Mouse (Mus musculus) skeletal muscle tissue, adult 2 months (tissue): ENCODE data around the gene Foxn3.

ENCODE experiments used
- DNase-seq: peaks from one replicate; pipeline ENCODE4 v3.0.0-alpha.2; 2012; ENCODE audit warnings: low read depth, low spot score

The Foxn3 gene

GRCm38 (mm10) chr12:99563219-99564059 is at the start of gene Foxn3:
TSS of gene Foxn3 (minus strand) at chr12:99563582.
- DNase-seq: peak; percentile 50

DNA sequence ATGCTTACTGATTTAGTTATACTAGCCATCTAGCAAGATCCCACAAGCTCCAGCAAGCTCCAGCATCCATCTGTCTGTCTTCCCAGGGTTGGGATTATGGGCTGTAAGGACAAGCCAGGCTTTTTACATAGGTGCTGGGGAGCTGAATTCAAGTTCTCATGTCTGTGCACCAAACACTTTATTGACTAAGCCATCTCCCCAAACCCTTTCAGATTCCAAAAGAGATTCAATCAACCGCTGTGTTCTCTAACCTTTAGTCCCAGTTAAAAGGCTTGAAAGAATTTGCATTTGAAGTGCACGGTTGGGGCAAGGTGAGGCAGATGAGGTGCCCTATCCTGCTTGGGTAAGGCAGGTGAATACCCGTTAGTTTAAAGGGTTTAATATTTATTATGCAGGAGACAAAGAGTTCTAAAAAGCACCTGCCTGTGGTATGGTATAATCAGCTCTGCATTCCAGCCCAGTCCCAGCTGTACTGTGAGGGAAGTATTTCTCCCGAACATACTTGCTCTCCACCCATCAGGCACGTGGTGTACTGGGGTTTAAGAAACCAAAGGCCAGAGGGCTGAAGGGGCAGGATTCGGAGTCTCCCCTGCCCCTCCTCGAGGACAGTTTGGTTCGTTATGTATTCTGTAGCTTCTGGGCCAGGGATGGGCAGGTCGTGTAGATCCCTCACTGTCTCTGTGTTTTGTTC is 48.9 kb upstream of the Foxn3 start:
- DNase-seq: no peak

- no peak for DNase-seq
Measured at GRCm38 (mm10) chr12:99610868-99611267, 47.5 kb upstream of the Foxn3 start.

DNA sequence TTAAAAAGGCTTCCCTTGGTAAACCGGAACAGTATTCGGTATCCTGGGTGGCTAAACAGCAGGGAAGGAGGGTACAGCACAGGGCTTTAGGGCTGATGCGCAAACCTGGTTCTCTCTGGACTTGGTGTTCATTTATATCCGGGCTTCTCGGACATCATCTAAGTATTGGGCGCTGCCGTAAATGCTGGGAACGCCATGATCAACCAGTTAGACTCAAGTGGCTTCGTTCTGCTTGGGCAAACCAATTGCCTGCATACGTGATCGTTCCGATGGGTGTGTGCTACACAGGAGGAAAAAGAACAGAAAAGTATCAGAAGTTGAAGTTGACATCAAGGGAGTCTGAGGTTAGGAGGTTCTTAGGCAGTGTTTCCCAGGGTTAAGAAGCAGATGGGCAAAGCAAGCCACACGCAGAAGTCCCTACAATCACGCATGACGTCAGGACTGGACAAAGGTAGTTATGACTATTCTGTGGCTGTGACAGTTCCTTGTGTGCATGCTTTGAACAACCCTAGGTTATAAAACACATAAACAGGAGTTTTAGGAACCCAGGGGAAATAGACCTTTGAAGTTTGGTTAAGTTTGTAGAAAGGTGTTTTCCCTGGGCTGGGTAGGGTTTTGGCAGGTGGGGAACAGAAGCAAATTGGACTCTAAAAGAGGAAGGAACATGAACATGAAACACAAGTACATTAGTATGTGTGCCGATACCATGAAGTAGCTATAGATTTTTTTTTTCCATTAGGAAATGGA is 46.9 kb upstream of the Foxn3 start:
- no peak for DNase-seq

DNA sequence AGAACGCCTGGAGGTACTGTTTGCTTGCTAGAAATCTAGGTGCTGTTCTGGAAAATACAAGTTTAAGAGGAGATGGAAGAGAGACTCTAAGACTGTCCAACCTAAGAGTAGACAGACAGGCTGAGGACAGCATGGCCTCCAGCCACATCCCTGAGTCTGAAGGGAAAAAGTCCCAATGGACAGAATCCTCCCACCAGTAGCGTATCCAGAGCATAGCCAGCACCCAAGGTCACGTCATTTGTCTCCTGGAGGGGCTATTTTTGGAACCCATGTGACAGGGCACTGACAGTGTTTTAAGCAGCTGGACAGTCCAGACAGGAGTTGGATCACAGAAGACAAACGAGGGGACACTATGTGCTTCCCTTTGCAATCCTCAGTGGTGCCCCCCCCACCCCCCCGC is 46.3 kb upstream of the Foxn3 start:
- peak; percentile 78 for DNase-seq

DNA sequence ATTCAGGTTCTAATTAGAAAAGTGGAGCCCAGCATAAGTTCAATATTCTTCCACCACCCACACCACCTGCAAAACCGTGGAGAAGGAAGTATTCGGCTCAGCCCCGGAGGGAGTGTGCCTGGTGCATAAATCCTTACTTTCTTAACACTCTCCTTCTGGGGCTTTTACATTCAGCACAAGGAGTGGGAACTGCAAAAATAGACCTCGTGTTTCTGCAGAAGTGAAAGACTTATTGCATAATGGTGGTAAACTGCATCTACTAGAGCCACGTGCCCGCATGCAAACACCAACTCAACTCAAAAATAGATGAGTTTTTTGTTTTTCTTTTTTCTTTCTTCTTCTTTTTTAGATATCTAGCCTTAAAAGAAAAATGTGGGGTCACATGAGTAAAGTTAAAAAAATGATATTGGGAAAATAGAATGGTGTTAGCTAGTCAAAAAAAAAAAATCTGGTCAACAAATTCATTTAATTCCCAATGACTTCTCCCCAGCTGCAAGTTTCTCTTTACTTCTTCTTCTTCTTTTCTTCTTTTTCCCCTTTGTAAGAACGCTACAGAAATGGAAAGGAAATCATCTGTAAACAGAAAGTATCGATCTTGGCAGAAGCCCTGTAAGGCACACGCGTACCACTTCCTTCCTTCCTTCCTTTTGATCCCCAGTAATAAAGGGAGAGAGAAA is 45.0 kb upstream of the Foxn3 start:
- DNase-seq: peak; percentile 27

DNA sequence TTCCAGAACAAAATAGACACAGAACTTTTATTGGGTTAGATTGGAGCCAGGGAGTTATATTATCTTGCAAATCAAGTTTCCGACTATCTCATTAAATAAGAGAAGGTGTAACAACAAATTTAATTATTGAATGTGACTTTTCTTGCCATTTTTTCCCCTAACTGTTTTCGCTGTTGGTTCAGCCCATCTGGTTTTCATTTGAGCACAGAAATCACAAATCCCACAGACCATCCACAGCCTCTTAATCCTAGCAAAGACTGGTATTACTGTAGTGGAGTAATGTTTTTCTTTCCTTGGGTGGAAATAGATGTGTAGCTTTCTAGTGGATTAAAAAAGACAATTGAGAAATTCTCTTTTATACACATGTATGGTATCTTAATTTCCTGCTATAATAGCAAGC is 40.0 kb upstream of the Foxn3 start:
- DNase-seq: no peak

- DNase-seq: no peak
Measured at GRCm38 (mm10) chr12:99601841-99602240, 38.5 kb upstream of the Foxn3 start.

GRCm38 (mm10) chr12:99601392-99601791 is 38.0 kb upstream of the Foxn3 start:
- DNase-seq: no peak

DNA sequence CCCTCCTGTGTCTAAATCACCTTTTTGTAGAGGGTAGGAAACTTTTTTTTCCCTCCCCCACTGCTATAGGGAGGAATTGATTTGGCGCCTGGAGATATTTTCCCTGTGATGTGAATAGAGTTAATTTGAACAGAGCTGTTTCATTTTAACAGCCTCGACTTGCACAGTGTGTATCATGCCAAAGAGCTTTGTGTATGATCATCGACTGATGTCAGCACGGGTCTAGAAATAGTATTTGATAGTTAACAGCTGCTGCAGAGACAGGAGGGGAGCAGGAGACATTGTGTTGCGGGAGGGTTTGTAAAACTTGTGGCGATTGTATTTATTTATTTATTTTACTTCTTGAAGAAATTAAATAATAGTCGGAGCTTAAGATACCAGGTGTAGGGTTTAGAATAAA is 36.2 kb upstream of the Foxn3 start:
- no peak for DNase-seq

DNA sequence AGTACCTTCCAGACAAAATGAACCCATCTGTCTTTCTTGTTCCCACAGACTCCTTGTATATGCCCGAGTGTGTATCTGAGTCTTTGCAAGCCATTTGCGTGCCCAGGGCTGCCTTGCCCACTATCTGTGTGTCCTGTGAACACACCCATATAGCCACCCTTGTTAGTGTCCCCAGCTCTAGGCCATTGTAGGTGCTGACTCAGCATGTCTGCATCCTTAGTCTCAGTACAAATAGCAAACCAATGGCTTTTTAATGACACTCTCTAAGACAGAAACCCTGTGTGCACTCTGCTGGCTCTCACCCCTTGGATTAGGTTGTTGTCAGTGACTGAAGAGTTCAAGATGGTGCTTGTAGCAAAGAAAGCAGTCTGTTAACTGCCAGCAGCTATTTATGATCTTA is 33.0 kb upstream of the Foxn3 start:
- no peak for DNase-seq

DNA sequence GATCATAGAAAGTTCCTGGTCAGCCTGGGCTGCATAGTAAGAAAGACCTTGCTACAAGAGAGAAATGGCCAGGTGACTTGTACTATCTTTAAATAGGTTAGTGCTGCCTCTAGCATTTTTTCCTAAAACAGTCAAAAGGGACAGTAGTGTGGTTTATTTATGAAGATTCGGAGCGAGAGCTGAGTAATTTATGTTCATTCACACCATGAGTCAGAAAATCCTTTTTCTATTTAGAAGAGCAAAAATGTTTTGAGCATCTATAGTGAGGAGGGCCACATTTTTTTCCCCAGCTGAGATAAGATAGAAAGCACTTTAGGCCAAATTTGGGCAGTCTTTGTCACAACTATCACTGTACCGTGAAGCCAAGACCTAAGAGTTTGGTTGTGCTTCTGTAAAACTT is 24.0 kb upstream of the Foxn3 start:
- DNase-seq: no peak

DNA sequence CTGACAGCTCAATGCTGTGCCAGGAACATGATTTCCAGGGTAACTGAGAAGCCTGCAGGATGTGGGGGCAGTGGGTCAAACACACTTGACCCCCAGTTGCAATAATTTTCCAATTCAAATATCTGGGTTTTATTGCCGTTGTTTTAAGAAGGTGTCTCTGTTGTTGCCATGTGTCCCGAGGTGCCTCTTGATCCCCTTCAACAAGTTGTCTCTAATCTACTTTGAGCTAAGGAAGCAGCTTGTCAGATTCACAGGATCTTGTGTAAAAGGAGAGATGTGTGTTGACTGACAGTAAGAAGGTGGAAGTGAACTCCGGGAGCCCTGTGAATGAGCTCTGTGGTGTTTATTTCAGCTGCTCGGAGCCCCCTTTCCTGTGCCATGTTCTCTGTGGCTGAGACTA is 16.6 kb upstream of the Foxn3 start:
- no peak for DNase-seq

DNA sequence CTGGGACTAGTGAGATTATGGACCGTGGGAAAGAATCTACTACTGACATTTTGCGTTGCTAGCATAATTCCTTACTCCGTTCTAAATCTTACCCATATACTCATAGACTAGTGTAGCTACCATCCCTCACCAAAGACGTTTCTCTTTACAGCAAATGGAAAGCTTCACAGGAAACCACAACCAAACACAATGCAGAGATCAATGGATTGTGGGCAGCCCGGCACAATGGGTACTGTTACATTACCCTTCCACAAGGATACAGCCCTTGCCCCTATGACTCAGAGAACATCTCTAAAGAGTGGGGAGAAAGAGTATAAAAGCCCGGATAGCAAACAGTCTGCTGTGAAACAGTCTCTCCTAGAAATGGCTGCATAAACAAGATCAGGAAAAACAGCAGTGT is 13.3 kb upstream of the Foxn3 start:
- DNase-seq: no peak

- DNase-seq: no peak
Measured at GRCm38 (mm10) chr12:99574299-99574698, 10.9 kb upstream of the Foxn3 start.

DNA sequence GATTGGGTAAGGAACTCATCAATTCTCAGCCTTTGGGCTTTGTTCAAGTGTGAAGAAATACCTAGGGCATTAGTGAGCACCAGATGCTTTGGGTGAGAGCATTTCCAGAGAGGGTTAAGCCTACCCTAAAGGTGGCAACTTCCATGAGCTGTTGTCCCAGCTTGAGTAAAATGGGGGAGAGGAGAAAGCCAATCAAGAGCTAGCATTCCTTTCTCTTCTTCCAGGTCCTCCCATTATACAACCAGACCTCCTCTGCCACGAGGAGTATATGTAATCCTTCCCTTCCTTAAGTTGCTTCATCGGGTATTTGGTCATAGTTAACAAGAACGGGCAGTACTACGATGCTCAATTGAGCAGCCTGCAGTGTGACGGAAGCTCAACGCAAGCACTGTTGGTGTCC is 9.7 kb upstream of the Foxn3 start:
- DNase-seq: no peak

DNA sequence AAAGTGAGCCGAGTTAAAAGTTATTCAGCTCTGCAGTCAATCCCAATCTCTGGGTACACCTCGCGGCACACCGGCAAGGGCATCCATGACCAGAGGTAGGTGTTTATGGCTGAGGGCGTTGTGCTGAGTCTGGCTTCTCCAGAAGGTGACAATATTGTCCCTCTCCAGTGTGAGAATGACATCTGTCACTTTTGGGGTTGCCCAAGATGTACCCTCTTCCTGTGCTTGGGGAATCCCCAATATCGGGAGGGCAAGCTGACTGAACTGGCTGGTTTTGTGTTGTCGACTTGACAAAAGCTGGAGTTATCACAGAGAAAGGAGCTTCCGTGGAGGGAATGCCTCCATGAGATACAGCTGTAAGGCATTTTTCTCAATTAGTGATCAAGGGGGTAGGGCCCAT is 8.6 kb upstream of the Foxn3 start:
- no peak for DNase-seq

DNA sequence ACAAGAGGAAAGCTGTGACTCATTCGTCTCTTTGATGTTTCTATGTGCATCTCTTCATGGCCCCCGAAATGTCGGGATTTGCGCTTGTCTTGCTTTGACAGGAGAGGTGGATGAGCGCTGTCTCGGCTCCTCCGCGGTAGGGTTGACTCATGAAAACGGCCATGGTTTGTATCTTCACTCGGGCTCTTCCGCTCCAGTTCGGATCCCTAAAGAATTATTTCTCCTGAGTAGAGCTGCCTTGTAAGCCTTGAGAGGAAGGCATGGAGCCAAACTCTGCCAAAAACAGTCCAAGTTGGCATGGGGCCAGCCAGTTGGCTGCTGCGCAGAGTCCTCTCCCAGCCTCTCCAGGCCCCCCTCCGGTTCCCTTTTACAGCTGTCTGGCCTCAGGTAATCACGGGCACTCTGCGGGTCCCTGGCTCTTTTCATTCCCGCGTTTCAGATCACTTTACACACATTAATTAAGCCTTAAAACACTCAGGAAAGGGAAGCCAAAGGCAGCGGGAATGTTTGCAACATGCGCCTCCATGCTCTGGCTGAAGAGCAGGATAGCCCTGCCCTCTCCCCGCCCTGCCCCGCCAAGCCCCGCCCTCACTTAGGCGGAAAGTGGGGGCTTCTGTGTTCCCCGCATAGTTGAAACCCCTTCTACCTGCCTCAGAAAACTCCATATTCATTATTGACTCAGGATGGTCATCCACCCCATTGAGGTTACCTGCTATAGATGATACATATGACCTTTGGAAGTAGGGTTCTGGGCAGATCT is 7.0 kb upstream of the Foxn3 start:
- DNase-seq: peak; percentile 65

DNA sequence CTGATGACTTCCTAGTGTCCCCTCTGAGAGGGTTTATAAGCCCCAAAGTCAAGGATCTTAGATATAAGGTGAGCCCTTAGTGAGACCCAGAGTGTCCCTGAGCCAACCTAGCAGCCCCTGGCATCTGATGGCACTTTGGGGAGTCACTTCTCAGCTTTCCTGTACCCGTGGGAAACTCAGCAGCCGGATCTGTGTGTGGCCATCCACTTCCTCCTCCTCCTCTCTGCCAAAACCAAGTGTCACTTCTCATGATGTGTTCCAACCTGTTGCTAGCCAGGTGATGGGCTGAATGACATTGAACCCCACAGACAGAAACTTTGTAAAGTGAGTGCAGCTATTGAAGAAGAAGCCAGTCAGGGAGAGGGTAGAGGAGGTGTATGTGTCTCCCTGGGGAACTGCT is 2.2 kb upstream of the Foxn3 start:
- no peak for DNase-seq

DNA sequence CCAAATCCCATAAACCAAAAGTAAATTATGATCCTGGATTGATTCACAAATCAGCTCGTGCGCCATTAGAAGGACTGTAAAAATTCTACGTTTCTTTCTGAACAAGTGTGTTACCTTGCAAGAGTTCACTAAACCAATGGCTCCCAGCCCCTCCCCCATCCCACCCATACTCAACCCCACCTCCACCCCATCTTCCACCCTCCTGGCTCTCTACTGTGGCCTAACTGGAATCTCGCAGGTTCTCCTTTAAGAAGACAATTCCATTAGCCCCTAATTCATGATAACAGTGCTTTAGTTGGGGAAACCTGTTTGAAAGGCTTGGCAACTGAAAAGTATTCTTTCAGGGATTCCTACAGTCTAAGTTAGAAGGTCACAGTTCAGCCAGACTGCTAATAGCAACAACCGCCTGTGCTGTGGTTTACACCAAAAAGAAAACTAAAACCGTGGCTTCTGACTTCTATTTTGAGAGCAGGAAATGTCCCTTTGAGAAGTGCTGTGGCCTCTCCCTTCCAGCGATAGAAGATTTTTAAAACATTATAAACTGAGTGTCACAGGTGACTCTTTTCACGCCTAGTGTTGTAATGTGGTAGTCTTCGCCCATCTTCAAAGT is 1.0 kb upstream of the Foxn3 start:
- no peak for DNase-seq

DNA sequence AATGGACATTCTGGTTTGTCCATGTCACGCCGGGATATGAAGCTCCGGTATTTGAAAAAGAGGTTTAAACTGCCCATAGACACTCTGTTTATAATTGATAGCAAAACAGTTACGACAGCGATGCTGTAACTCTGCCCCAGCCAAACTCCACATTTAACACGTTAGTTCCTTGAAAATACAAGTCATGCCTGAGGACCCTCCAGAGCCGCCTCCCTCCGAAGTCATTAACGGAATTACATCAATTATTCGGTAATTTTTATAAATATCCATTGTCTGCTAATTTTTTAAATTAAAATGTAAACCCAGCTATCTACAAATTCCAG is 554 bp downstream of the Foxn3 start:
- DNase-seq: no peak
